Mouse (Mus musculus): ENCODE measurements around the gene Ptpn14.

The Ptpn14 gene

DNA sequence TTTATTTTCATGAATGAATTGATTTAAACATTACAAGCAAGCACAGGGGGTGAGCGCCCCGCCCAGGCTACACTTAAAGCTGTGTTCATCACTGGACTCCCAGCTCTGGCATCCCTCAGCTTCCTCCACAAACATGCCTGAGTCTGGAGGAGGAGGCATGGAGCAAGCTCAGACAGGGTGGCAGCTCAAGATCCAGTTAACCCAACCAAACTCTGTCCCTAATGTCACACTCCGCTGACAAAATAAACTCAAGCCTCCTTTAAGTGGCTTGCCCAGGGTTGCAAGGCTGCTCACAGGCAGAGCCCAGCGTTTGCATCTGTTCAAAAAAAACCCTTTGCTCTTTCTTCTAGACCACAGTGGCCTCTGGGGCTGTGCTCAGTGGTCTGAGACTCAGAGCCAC, 1.9 kb upstream of the Ptpn14 start:
- no peak for DNase-seq

DNA sequence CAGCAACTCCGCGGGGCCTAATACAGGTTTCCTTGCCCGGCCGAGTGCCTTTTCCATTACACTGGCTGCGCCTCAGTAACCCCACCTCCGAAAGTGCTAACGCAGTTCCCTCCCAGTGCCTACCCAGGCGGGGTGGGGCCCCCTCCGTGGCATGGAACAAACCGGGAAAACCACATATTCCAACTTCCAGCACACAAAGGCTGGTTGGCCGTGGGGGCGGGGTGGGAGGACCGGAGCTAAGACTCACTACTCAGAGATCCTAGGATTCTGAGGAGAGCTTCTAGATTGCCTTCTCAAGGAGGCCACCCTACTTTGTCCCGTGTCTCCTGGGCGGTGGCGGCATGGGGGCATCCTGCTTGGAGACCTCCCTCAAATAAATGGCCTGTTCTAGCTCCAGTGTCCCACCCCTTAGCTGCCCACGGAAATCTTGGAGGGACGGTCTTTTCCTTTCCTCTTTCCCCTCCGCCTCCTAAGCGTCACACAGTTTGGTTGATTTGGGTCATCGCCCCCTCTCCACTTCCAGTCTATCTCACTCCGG, 653 bp upstream of the Ptpn14 start:
- DNase-seq = peak; percentile 82 to 84

DNA sequence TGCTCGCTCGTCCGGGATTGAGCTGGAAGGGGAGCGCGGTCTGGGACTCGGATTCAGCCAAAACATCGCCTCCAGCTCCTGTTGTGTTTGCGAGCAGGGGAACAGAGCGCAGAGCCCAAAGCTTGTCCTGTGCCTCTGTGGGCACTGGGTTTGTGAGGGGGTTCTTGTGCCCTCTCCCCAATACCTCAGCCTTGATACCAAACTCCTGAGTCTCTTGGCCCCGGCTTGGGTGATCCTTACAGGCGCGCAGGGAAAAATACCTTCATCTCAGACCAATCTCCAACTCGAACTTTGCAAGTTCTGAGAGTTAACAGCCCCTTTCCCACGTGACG, 682 bp downstream of the Ptpn14 start:
- no peak for DNase-seq

DNA sequence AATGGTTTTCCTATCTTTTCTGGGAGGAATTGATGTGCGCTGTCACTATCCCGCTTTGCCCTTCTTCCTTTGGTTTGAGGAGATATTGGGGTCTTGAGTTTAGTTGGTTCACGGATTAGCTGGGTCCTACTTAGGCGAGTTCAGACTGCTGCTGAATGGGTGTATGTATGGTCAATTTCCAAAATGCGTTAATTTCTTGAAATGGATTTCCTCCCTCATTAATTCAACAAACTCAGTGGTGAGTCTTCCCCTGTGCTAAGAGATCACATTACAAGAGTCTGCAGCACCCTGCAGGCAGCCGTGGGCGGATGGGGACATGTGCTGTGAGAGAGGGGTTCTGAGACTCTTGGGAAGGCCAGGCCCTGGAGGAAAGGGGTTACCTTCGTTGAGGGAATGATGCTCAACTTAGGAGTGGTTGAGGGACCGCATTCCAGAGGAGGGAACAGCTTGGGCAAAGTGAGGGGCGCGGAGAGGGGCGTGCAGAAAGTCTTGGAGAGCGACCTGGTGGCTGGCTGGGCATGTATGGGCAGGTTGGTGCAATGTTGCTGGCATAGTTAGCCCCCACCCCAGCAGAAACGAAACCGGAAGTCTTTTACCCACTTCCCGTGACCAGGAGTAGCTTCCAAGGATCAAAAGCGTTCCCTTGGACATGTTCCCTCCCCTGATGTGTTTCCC, 1.2 kb downstream of the Ptpn14 start:
- no peak for DNase-seq

DNA sequence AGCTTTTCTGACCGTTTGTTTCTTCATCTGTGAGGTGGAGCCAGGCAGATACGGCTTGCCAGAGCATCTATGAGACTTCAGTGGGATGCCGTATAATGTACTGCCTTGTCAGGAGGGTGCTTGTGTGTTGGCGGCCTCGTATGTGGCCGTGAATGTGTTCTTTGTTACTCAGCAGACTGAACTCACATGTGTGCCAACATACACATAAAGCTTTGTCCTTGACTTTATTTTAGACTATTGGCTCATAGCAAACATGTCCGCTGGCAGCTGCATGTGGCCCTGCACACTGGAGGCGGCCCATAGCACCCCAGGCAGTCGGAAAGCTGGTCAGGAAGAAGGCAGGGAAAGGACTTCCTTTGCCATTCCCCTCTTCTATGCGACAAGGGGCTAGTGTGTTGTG, 3.6 kb downstream of the Ptpn14 start:
- no peak for DNase-seq

DNA sequence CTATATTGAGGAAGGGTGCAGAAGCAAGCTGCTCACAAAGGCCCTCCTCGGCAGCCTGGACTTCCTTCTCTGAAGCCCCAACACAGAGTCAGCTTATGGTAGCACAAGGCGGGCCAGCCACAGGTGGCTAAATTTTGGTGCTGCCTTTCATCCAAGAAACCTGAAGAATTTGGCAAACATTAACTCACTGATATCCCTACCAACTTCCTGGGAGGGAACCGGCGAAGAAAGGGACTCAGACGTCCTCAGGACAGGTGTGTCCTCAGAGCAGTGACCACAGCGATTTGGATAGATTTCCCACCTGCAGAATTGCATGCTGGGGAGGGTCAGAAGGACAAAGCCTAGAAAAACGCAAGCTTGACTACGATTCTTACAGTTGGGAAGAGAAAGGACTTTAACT, 4.1 kb downstream of the Ptpn14 start:
- DNase-seq = no peak

DNA sequence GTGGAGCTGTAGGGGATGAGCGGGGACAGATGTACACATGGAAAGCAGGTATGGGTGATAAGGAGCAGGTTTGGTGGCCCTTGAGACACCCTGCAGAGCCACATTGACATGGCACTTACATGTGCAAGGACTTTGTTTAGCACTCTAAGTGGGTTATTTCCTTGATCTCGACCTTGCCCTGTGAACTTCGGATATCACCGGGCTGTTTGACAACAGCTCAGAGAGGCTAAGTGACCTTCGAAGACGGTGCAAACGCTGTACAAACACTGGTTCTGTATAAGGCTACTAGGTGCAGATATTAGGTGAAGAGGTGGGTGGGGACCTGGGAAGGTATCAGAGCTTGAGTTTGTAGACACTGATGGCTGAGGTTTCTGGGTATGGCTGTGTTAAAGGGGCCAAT, 12.0 kb downstream of the Ptpn14 start:
- DNase-seq = no peak

DNA sequence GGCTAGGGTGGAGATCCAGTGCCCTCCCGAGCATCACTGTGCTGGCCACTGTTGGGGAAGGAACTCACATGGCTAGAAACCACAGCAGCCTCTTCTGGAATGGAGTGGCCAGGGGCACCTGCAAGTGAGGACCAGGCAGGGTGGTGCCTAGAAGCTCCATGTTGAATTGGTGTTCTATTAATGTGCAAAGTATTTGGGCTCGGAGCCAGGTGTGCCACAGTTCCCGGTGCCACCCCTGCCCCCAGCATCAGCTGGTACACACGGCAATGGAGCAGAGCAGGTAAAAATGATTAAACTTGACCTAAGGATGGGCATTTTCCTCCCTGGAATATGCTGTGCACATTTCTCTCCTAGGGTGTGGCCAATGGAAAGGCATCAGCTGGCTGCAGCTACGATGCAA, 14.0 kb downstream of the Ptpn14 start:
- no peak for DNase-seq

DNA sequence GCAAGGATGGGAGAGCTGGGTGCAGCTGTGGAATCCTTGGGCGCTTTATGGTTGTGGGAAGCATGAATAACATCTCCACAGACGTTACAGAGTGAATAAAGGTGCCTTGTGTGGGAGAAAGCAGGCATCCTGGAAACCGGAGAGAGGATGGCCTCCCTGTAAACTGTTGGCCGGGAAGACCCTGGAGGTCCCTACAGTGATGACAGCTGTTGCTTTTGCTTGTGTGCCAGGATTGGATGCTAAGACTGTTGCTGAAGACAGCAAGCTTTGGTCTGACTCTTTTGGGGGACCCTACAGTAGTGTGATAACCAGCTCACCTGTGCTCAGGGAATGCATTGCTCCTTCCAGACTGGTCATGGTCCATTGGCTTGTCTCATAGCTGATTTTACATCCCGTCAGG, 15.1 kb downstream of the Ptpn14 start:
- DNase-seq = no peak

DNA sequence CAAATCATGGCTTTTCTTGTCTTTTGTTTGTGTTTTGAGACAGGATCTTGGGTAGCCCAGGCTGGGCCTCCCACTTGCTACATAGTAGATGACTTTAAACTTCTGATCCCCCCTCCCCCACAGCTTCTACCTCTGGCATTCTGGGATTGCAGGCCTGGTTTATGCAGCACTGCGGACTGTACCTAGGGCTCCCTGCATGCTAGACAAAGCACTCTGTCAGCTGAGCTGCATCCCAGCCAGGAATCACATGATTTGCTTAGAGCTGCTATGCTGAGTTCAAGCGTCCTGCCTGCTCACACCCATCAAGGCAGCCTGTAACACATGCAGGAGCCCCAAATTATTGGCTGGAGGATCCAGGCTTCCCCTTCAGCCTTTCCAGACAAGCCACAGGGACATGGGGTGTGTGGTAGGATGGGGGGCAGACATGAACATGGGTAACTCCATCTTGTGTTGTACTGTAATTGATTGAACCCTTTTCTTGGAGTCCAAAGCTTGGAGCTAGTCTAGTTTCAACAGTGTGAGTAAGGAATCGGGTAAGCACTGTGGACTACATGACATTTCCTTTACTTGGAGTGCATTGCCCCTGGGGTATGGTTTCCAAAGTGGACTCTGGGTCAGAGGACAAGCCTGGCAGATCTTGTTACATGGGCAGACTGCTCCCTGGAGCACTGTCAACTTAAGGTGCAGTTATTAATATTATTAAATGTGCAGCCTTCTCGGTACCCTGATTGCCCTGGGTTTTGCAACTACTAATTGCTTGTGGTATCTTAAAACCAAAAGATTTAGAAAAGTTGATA, 17.0 kb downstream of the Ptpn14 start:
- DNase-seq = no peak

DNA sequence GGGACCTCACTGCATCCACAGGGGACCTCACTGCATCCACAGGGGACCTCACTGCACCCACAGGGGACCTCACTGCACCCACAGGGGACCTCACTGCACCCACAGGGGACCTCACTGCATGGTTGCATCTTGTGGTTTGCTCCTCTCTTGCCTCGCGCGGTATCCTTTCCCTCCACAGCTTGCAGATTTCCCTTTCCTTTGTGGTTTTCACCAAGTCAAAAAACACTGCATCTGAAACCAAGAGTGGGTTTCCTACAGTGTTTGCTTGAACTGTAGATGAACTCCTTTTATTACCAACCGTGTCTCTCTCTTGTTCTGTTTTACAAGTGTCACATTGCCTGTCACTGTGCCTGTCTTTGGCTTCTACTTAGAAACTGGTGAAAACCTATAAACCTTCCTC, 18.5 kb downstream of the Ptpn14 start:
- no peak for DNase-seq

DNA sequence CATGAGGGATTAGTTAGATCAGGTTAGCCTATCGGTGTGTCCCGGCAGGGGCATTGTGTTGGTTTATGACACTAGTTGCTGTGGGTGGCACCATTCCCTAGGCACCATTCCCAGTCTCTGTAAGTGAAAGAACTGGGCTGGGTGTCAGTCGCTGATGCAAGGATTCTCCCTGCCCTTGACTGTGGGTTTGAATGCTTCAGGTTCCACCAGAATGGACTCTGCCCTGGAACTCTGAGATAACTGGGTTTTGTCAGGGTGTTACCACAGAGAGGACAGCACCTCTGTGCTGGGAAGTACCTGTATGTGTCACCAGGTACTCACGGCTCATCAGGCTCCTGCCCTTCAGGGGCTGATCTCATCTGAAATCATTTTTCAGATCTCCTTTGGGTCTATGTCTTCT, 21.7 kb downstream of the Ptpn14 start:
- no peak for DNase-seq

DNA sequence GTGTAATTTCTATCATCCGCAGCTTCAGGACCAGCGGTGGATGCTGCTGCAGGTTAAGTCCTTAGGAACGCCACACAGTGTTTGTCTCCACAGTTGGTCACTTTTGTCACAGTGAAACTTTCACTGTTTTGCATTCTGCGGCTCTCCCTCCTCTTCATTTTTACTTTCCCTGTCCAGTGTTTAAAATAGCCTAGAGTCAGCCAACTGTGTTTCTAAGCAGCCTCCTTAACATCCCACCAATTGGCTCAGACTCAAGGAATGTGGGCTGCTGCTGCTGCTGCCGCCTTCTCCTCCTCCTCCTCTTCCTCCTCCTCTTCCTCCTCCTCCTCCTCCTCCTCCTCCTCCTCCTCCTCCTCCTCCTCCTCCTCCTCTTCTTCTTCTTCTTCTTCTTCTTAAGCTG, 22.2 kb downstream of the Ptpn14 start:
- DNase-seq = no peak

DNA sequence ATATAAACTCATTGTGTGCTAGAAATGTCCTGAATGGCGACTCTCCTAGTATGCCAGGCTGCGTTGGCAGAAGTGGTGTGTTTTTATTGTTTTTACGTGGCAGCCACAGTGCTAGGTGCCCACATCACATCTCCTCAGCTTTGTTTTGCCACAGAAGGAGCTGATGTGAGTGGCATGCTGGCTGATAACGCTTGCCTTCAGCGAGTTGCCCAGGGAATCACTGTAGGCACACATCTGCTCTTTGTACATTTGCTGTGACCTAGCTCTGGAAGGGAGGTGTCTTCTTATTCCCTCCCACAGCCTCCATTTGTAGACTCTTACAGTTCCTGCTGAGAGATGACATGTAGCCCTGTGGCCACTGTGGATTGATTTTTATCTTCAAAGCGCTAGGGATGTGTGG, 24.2 kb downstream of the Ptpn14 start:
- DNase-seq = no peak

DNA sequence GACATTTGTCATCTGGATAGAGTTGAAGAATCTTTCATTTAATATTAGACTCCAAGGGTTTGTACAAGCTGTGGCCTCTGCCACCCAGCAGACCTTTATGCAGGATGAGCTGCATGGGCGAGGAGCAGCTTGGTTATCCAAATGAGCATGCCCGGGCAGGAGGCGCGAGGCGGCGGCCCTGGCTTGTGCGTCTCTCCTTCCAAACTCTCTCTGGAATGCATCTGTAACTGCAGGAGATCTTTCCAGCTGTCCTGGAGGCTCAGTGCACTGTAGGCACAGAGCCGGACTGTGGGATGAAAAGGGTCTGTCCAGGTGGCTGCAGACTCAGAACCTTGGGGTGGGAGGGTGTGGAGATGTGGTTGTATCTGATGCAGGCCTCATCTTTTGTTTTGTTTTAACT, 27.0 kb downstream of the Ptpn14 start:
- DNase-seq = no peak

DNA sequence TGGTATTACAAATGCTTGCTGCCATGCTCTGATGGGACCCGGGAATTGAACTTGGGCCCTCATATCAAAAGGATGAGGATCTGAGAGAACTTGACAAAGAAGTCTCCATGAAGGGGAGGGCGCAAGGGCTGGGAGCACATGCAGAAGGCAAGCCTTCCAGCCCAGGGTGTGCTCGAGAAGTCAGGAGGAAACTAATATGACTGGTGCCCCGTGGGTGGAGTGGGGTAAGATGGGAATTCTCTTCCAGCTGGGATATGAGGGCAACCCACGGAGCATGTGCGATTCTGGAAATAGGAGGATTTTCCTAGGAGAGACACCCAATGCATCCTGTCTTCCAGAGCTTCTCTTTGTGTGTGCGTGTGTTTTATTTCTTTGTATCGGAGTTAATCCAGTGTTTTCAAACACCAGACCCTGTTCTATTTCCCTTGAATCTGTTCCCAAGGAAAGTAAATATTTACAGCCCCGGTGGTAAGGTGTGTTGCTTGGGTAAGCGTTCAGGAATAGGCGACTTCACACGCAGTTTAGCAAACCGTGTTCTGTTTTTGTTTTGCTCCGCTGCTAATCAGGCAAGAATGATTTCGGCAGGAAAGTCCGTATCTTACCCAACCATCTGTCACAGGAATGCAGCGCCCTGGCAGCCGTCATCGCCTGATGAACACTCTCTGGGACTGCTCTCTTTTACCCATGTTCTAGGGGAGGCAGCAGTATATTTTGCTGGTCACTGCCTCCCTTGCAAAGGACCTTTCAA, 28.4 kb downstream of the Ptpn14 start:
- DNase-seq = peak; percentile 19 to 29

DNA sequence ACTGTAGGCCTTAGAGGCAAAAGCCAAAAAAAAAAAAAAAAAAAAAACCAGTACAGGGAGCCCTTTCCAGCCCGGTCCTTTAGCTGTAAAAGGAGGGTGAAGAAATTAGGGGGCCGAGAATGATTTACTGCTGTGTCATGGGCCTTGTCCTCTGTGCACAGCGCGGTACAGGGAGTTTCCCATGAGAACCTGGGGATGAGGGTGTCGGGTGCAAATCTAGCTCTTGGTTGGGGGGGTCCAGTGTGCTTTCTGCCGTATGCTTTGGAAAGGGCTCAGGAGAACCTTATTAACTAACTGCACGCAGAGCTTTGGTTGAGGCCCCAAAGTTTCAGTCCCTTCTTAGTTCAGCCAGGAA, 29.0 kb downstream of the Ptpn14 start:
- no peak for DNase-seq

DNA sequence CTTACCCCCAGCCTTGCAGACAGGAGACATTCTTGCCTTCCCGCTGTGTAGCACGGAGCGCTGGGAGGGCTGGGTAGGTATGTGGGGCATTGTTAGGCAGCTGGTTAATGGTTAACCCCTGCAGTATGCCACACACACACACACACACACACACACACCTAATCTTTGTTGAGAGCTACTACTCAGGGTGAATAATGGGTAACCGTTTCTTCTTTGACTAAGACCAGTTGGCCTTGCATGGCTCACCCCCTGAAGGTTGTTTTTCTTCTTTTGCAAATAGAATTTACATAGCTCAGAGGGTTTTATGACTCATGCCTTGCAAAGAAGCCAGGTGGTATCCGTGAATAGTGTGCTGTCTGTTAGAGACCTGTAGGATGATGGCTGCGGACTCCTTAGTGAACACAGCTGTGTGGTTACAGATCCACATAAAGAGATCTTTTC, 33.5 kb downstream of the Ptpn14 start:
- peak; percentile 62 to 82 for DNase-seq

DNA sequence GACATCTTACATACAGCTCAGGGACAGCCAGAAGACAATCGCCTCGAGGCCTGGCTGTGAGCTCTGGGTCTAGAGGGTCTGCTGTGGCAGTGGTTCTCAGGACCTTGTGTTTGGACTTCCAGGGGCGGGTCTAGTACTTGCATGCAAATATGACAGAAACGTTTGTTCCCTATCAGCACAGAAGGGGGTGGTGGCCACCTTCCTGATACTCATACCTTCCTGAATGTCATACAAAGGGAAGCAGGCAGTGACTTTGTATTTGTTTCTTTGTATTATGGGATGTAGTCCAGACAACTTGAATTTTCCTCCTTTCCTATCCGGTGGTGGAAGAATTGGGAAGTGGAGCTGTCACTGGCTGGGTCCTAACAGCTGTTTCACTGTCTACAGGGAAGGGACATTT, 36.2 kb downstream of the Ptpn14 start:
- no peak for DNase-seq

DNA sequence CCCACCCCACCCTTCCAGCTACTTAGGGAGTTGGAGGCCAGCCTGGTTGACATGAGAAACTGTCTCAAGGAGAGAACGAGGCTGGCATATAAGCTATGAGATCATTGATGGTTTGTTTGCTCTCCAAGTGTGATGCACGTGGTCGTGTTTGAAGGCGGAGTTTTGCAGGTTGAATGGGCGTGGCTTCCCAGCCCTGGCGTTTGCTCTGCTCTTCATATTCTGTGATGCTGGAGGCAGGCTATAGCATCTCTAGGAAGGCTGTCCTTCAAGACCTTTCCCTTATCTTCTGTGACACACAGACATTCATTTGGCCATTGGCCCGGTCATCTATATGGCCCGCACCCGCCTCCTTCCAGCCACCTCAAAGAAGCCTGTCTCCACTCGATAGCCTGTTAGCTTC, 39.1 kb downstream of the Ptpn14 start:
- DNase-seq = no peak

DNA sequence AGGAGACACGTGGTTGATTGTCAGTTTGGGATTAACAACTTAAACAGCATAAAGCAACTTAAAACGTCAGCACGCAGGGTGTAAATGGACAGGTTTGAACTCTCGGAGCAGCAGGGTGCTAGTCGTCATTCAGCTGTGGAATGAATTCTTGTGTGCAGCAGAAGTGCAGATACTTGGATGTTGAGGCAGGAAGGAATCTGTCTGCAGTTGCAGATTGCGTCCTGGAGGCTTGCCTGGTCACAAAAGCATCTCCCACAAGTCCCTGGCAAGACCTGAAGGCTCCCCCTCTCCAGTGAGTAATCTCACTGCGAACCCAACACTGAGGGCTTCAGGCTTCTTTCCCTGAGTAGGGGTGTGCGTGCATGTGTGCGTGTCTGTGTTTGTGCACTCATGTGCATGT, 39.8 kb downstream of the Ptpn14 start:
- no peak for DNase-seq

DNA sequence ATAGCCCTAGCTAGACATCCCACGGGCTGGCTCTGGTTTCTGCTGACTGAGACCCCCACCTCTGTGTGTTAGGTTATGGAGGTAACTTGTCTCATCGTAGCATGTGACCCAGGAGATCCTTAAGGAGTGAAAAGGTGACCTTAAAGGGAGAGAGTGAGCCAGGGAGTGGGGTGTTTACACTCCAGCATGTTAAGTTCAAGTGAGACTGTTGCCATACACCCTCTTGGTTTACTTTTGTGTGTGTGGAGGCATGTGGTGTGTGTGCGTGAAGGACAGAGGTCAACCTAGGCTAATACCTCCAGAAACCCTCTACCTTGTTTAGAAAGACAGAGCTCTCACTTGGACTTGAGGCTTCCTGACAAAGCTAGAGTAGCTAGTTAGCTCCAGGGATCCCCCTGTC, 42.4 kb downstream of the Ptpn14 start:
- DNase-seq = no peak

DNA sequence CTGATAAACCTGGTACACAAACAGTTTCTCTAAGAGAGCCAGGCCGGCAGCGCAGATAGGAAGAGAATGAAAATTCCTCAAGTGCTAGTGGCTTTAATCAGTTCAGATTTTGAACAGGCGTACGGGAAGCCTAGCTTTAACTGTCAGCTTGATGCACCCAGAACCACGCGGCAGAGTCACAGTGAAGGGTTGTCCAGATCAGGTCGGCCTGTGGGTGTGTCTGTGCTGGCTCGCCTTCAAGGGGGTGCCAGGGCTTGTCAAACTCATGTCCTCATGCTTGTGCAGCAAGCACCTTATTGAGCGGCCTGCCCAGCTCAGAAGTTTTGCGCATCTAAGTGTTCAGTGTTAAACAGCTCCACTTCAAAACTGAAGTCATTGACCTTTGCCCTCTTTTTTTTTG, 44.6 kb downstream of the Ptpn14 start:
- DNase-seq = no peak

DNA sequence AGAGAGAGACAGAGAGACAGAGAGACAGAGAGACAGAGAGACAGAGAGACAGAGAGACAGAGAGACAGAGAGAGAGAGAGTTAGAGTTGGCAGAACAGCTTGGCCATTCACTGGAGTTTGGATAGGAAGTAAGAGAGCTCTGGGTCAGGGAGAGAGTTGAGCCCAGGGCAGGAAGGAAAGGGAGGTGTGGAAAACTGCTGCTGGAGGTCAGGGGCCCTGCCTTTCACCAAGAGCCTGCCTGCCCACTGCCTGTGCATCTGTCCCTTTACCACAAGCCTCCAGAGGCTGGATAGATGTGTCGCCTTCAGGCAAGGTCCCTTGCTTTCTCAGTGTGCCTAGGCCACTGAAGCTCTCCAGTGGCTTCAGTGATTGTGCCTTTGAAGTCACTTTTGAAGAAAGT, 46.7 kb downstream of the Ptpn14 start:
- no peak for DNase-seq
